Mouse (Mus musculus): ENCODE results near the gene Prep. TPM values are rescaled to one million over a fixed set of nuclear protein-coding genes. Genes with fewer than 3 reads are reported as not detected.
A peak's percentile ranks its signal among the peaks of the same experiment; 100 is the strongest.
"Not testable (repeated sequence)": the region's sequence is repeated elsewhere in the genome, so short reads cannot be mapped to it uniquely, and the experiment has no call there.

Prep gene
- polyA plus RNA-seq, 1 experiment from 2014 or later, result 27.2 TPM

GRCm38 (mm10) chr10:45151771-45152692 lies 85.0 kb downstream of the Prep start:
- no peak overlapping the region for H3K4me3 ChIP-seq
- no peaks in the 10 kb centered on the region for H3K27me3 ChIP-seq
- H3K4me2 ChIP-seq, result no peak overlapping the region
- ATAC-seq (ENCODE audit: low FRiP score, low read depth), result peak; percentile 39
- H3K36me3 ChIP-seq, result peaks cover 25% of the 10 kb centered on the region
- WGBS, result 71% methylated on average over 12 of the region's 12 CpGs
- H3K4me1 ChIP-seq (replicated peaks), result peaks cover 23% of the 10 kb centered on the region
- no peak overlapping the region for H3K9ac ChIP-seq
- peak overlapping the region; percentile 46 for H3K27ac ChIP-seq (replicated peaks)
- no peaks in the 10 kb centered on the region for H3K9me3 ChIP-seq

- no peak for ATAC-seq (ENCODE audit: low FRiP score, low read depth)
- Histone ChIP-seq H3K27ac (replicated peaks) (no peak overlapping the region), H3K4me3 (no peak overlapping the region), H3K36me3 (peaks cover 39% of the 10 kb centered on the region), H3K27me3 (no peaks in the 10 kb centered on the region), H3K9me3 (no peaks in the 10 kb centered on the region), H3K4me1 (replicated peaks) (peaks cover 13% of the 10 kb centered on the region; the same call in 1 of the 2 replicates), H3K9ac (no peak overlapping the region), H3K4me2 (no peak overlapping the region)
- 93% methylated on average over 14 of the region's 14 CpGs for WGBS
Measured at GRCm38 (mm10) chr10:45154557-45155060, 87.6 kb downstream of the Prep start.

GRCm38 (mm10) chr10:45165851-45166250 lies 98.8 kb downstream of the Prep start:
- Histone ChIP-seq H3K9me3 (no peaks in the 10 kb centered on the region), H3K4me2 (no peak overlapping the region), H3K27me3 (no peaks in the 10 kb centered on the region), H3K4me1 (replicated peaks) (no peaks in the 10 kb centered on the region), H3K36me3 (no peaks in the 10 kb centered on the region), H3K9ac (no peak overlapping the region), H3K4me3 (no peak overlapping the region), H3K27ac (replicated peaks) (no peak overlapping the region)
- ATAC-seq (ENCODE audit: low FRiP score, low read depth), result no peak
- 94% methylated on average over 8 of the region's 8 CpGs for WGBS

GRCm38 (mm10) chr10:45173927-45174326 lies 106.9 kb downstream of the Prep start:
- no peak overlapping the region for H3K4me3 ChIP-seq
- H3K9ac ChIP-seq, result no peak overlapping the region
- H3K27me3 ChIP-seq, result no peaks in the 10 kb centered on the region
- no peaks in the 10 kb centered on the region for H3K4me1 ChIP-seq (replicated peaks)
- no peak for ATAC-seq (ENCODE audit: low FRiP score, low read depth)
- no peak overlapping the region for H3K4me2 ChIP-seq
- no peaks in the 10 kb centered on the region for H3K36me3 ChIP-seq
- H3K27ac ChIP-seq (replicated peaks), result no peak overlapping the region
- H3K9me3 ChIP-seq, result no peaks in the 10 kb centered on the region
- WGBS, result 89% methylated on average over 8 of the region's 8 CpGs

- H3K27me3 ChIP-seq, result no peaks in the 10 kb centered on the region
- no peaks in the 10 kb centered on the region for H3K9me3 ChIP-seq
- H3K36me3 ChIP-seq, result no peaks in the 10 kb centered on the region
- H3K9ac ChIP-seq, result no peak overlapping the region
- no peak overlapping the region for H3K4me2 ChIP-seq
- 96% methylated on average over 3 of the region's 3 CpGs for whole genome bisulfite sequencing
- no peak for ATAC-seq (ENCODE audit: low FRiP score, low read depth)
- H3K4me1 ChIP-seq (replicated peaks), result no peaks in the 10 kb centered on the region
- no peak overlapping the region for H3K4me3 ChIP-seq
- H3K27ac ChIP-seq (replicated peaks), result no peak overlapping the region
Measured at GRCm38 (mm10) chr10:45174345-45174744, 107.3 kb downstream of the Prep start.

GRCm38 (mm10) chr10:45177798-45178197 lies 110.8 kb downstream of the Prep start, which contains the start of gene Popdc3:
Popdc3 (plus strand) TSS chr10:45178098.
- H3K36me3 ChIP-seq; H3K27ac ChIP-seq (replicated peaks); H3K9ac ChIP-seq; H3K4me3 ChIP-seq; ATAC-seq (ENCODE audit: low FRiP score, low read depth); H3K27me3 ChIP-seq; H3K4me2 ChIP-seq; H3K9me3 ChIP-seq; H3K4me1 ChIP-seq (replicated peaks): not testable (repeated sequence)
- WGBS, result 73% methylated on average over 1 of the region's 5 CpGs

GRCm38 (mm10) chr10:45180677-45181326 lies 113.8 kb downstream of the Prep start:
- no peak overlapping the region for H3K9ac ChIP-seq
- H3K4me3 ChIP-seq, result no peak overlapping the region
- no peak for ATAC-seq (ENCODE audit: low FRiP score, low read depth)
- H3K27ac ChIP-seq (replicated peaks), result no peak overlapping the region
- H3K4me2 ChIP-seq, result no peak overlapping the region
- no peaks in the 10 kb centered on the region for H3K4me1 ChIP-seq (replicated peaks)
- WGBS, result 95% methylated on average over 4 of the region's 4 CpGs
- H3K36me3 ChIP-seq, result no peaks in the 10 kb centered on the region
- no peaks in the 10 kb centered on the region for H3K27me3 ChIP-seq
- H3K9me3 ChIP-seq, result no peaks in the 10 kb centered on the region

- H3K9ac ChIP-seq, result no peak overlapping the region
- H3K4me2 ChIP-seq, result no peak overlapping the region
- no peaks in the 10 kb centered on the region for H3K36me3 ChIP-seq
- no peaks in the 10 kb centered on the region for H3K9me3 ChIP-seq
- H3K4me3 ChIP-seq, result no peak overlapping the region
- no peaks in the 10 kb centered on the region for H3K4me1 ChIP-seq (replicated peaks)
- no peaks in the 10 kb centered on the region for H3K27me3 ChIP-seq
- H3K27ac ChIP-seq (replicated peaks), result no peak overlapping the region
- 71% methylated on average over 3 of the region's 3 CpGs for WGBS
- ATAC-seq (ENCODE audit: low FRiP score, low read depth), result no peak
Measured at GRCm38 (mm10) chr10:45181344-45181743, 114.3 kb downstream of the Prep start.

- H3K9ac ChIP-seq, result no peak overlapping the region
- H3K27me3 ChIP-seq, result no peaks in the 10 kb centered on the region
- H3K4me3 ChIP-seq, result no peak overlapping the region
- no peaks in the 10 kb centered on the region for H3K4me1 ChIP-seq (replicated peaks)
- no peak overlapping the region for H3K27ac ChIP-seq (replicated peaks)
- no peak for ATAC-seq (ENCODE audit: low FRiP score, low read depth)
- H3K36me3 ChIP-seq, result no peaks in the 10 kb centered on the region
- no peak overlapping the region for H3K4me2 ChIP-seq
- WGBS, result 93% methylated on average over 2 of the region's 2 CpGs
- H3K9me3 ChIP-seq, result no peaks in the 10 kb centered on the region
Measured at GRCm38 (mm10) chr10:45185457-45185856, 118.5 kb downstream of the Prep start.

GRCm38 (mm10) chr10:45193330-45194310 lies 126.6 kb downstream of the Prep start:
- no peak overlapping the region for H3K9ac ChIP-seq
- H3K36me3 ChIP-seq, result no peaks in the 10 kb centered on the region
- H3K9me3 ChIP-seq, result no peaks in the 10 kb centered on the region
- H3K4me2 ChIP-seq, result no peak overlapping the region
- H3K27me3 ChIP-seq, result no peaks in the 10 kb centered on the region
- no peak overlapping the region for H3K4me3 ChIP-seq
- peaks cover 8% of the 10 kb centered on the region for H3K4me1 ChIP-seq (replicated peaks)
- WGBS, result 36% methylated on average over 14 of the region's 14 CpGs
- H3K27ac ChIP-seq (replicated peaks), result peak overlapping the region; percentile 55
- ATAC-seq (ENCODE audit: low FRiP score, low read depth), result peak; percentile 66; the same call in 1 of the 2 replicates

GRCm38 (mm10) chr10:45194531-45194930 lies 127.5 kb downstream of the Prep start:
- H3K27me3 ChIP-seq, result no peaks in the 10 kb centered on the region
- H3K27ac ChIP-seq (replicated peaks), result no peak overlapping the region
- 82% methylated on average over 5 of the region's 5 CpGs for WGBS
- H3K9ac ChIP-seq, result no peak overlapping the region
- peaks cover 8% of the 10 kb centered on the region for H3K4me1 ChIP-seq (replicated peaks)
- H3K36me3 ChIP-seq, result no peaks in the 10 kb centered on the region
- H3K9me3 ChIP-seq, result no peaks in the 10 kb centered on the region
- no peak overlapping the region for H3K4me2 ChIP-seq
- H3K4me3 ChIP-seq, result no peak overlapping the region
- no peak for ATAC-seq (ENCODE audit: low FRiP score, low read depth)

Measured in hindbrain, embryonic 15.5 days (tissue).